Mouse (Mus musculus): ENCODE measurements around the gene C530008M17Rik. TPM values are rescaled to one million over a fixed set of nuclear protein-coding genes. Genes with fewer than 3 reads are reported as not detected.

C530008M17Rik gene
- polyA plus RNA-seq, 1 experiment from 2014 or later: 37.4 TPM

DNA sequence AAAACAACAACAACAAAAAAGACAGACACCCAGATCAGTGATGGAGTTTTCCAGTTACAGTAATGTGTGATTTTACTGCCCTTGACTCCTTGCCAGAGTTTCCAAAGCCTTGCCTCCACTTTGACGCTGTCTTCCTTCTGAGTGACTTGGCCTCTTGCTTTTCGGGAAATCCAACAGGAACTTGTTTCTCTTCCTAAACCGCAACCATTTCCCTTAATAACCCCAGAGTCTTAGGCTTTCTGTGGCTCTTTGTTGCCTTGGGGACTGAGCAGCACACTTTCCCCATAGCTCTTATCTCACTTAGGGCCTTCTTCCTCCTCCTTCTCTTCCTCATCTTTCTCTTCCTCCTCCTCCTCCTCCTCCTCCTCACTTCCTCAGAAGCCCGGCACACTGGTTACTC lies 19.1 kb downstream of the C530008M17Rik start:
- WGBS: 55% methylated on average over 4 of the region's 4 CpGs
- Histone ChIP-seq H3K4me2 (ENCODE audit: low read depth, low read length) (no peak overlapping the region), H3K9ac (ENCODE audit: low read length) (no peak overlapping the region), H3K27me3 (ENCODE audit: control insufficient read depth, insufficient read depth, low read length) (no peaks in the 10 kb centered on the region), H3K9me3 (replicated peaks; ENCODE audit: control insufficient read depth, low read length) (no peaks in the 10 kb centered on the region), H3K27ac (ENCODE audit: low read length) (no peak overlapping the region), H3K4me3 (ENCODE audit: low read length) (no peak overlapping the region), H3K36me3 (ENCODE audit: control insufficient read depth, insufficient read depth) (no peaks in the 10 kb centered on the region), H3K4me1 (ENCODE audit: control insufficient read depth, insufficient read depth, low read length) (no peaks in the 10 kb centered on the region)
- ATAC-seq (replicated peaks; ENCODE audit: extremely low read depth, insufficient read depth, low FRiP score): no peak

DNA sequence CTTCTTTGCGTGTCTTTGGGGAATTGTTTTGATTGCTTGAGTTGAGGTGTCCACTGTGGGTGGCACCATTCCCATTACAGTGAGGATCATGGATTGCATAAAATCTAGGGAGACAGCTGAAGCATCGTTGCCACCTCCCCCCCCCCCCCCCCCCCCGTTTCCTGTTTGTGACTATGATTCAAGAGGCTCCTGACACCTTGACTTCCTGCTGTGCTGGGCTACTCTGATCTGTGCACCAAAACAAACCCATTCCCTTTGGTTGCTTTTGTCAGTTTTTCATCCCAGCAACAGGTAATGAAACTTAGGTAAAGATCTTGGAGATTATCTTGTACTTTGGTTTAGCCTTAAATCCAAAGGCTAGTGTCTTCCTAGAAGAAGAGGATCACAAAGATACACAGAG lies 24.6 kb downstream of the C530008M17Rik start:
- no peaks in the 10 kb centered on the region for H3K36me3 ChIP-seq (ENCODE audit: control insufficient read depth, insufficient read depth)
- no peak overlapping the region for H3K27ac ChIP-seq (ENCODE audit: low read length)
- H3K9me3 ChIP-seq (replicated peaks; ENCODE audit: control insufficient read depth, low read length): no peaks in the 10 kb centered on the region
- no peaks in the 10 kb centered on the region for H3K4me1 ChIP-seq (ENCODE audit: control insufficient read depth, insufficient read depth, low read length)
- WGBS: 86% methylated on average over 2 of the region's 3 CpGs
- H3K4me3 ChIP-seq (ENCODE audit: low read length): no peak overlapping the region
- no peaks in the 10 kb centered on the region for H3K27me3 ChIP-seq (ENCODE audit: control insufficient read depth, insufficient read depth, low read length)
- no peak for ATAC-seq (replicated peaks; ENCODE audit: extremely low read depth, insufficient read depth, low FRiP score)
- no peak overlapping the region for H3K4me2 ChIP-seq (ENCODE audit: low read depth, low read length)
- H3K9ac ChIP-seq (ENCODE audit: low read length): no peak overlapping the region

DNA sequence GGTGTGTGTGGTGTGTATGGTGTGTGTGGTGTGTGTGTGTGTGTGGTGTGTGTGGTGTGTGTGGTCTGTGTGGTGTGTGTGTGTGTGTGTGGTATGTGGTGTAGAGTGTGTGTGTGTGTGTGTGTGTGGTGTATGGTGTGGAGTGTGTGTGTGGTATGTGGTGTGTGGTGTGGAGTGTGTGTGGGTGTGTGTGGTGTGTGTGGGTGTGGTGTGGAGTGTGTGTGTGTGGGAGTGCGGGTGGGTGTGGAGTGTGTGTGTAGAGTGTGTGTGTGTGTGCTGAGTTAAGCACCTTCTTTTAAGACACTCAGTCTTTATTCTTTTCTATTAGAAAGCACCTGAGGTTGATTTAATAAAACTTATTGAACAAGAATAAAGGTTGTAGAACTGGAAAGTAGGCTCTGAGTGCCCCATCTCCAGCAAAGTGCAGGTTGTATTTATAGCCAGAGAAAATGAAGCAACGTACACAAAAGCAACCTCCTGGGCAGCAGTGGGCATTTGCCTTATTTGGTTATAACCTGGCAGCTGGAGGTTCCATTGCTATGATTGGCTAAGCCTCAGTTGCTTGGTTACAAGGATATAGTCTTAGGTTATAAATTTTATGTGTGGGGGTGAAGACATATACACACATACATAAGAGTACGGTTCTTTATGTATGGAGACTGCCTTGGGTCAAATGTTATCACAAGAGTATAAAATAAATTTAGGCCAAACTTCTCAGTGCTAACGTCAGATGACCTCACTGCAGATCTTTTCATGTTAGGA lies 25.8 kb downstream of the C530008M17Rik start:
- Histone ChIP-seq H3K27me3 (ENCODE audit: control insufficient read depth, insufficient read depth, low read length) (no peaks in the 10 kb centered on the region), H3K36me3 (ENCODE audit: control insufficient read depth, insufficient read depth) (no peaks in the 10 kb centered on the region), H3K4me1 (ENCODE audit: control insufficient read depth, insufficient read depth, low read length) (no peaks in the 10 kb centered on the region), H3K4me3 (ENCODE audit: low read length) (no peak overlapping the region), H3K4me2 (ENCODE audit: low read depth, low read length) (no peak overlapping the region), H3K9ac (ENCODE audit: low read length) (no peak overlapping the region), H3K9me3 (replicated peaks; ENCODE audit: control insufficient read depth, low read length) (no peaks in the 10 kb centered on the region), H3K27ac (ENCODE audit: low read length) (no peak overlapping the region)
- no peak for ATAC-seq (replicated peaks; ENCODE audit: extremely low read depth, insufficient read depth, low FRiP score)
- WGBS: 66% methylated on average over 4 of the region's 4 CpGs

DNA sequence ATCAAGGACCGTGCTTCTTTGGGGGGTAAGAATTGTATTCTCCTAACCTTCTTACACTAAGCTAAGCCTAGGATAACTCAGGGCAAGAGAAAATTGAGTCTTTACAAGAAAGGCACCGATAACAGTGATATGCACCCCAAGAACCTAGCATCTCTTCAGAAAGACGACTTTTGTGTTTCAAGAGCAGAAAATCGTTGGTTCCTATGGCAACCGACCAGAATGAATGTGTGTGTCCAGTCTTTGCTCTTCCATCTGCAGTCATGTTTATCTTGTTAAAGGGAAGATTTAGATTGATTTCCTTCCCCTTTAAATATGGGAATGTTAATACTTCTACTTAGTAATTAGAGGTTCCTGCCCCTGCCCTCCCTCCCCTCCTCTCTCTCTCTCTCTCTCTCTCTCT lies 27.1 kb downstream of the C530008M17Rik start:
- Histone ChIP-seq H3K27ac (ENCODE audit: low read length) (no peak overlapping the region), H3K9me3 (replicated peaks; ENCODE audit: control insufficient read depth, low read length) (no peaks in the 10 kb centered on the region), H3K4me1 (ENCODE audit: control insufficient read depth, insufficient read depth, low read length) (no peaks in the 10 kb centered on the region), H3K27me3 (ENCODE audit: control insufficient read depth, insufficient read depth, low read length) (no peaks in the 10 kb centered on the region), H3K36me3 (ENCODE audit: control insufficient read depth, insufficient read depth) (no peaks in the 10 kb centered on the region), H3K9ac (ENCODE audit: low read length) (no peak overlapping the region), H3K4me3 (ENCODE audit: low read length) (no peak overlapping the region), H3K4me2 (ENCODE audit: low read depth, low read length) (no peak overlapping the region)
- no peak for ATAC-seq (replicated peaks; ENCODE audit: extremely low read depth, insufficient read depth, low FRiP score)
- 78% methylated on average over 5 of the region's 5 CpGs for WGBS

DNA sequence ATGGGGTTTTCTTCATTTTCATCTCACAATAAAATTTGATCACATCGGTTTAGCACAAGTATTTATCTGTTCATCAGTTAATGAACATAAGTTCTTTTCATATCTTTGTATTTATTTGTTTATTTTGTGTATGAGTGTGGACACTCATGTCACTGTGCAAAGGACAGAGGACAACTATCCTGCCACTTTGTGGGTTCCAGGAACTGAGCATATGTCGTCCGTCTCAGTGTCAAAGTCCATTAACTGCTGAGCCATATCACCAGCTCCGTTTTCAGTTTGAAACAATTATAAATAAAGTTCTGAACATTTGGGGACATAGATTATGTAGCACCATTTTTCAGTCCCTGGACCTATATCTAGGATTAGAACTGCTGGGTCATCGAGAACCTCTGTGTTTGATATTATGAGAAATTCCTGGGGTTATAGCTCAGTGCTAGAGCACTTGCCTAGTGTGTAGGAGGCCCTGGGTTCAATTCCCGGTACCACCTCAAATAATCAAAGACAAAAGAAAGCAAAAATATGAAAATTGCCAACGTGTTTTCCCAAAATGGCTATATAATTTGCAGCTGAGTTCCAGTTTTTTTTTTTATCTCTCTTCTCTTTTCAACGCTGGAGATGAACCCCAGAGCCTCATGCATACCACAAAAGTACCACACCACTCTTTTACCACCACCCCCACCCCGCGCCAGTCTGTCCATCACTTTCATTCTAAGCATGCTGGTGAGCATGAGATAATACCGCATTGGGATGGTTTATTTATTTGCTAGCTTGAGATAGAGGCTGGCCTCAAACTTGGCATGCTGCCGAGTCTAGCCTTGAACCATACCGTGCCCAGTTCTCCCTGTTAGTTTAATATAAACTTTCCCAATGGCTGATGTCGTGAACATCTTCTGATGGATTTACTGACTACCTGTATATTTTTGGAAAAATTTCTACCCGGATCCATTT lies 28.6 kb downstream of the C530008M17Rik start:
- WGBS: 79% methylated on average over 15 of the region's 15 CpGs
- no peaks in the 10 kb centered on the region for H3K27me3 ChIP-seq (ENCODE audit: control insufficient read depth, insufficient read depth, low read length)
- no peak overlapping the region for H3K4me2 ChIP-seq (ENCODE audit: low read depth, low read length)
- H3K36me3 ChIP-seq (ENCODE audit: control insufficient read depth, insufficient read depth): no peaks in the 10 kb centered on the region
- H3K27ac ChIP-seq (ENCODE audit: low read length): no peak overlapping the region
- H3K9ac ChIP-seq (ENCODE audit: low read length): no peak overlapping the region
- H3K4me1 ChIP-seq (ENCODE audit: control insufficient read depth, insufficient read depth, low read length): no peaks in the 10 kb centered on the region
- no peaks in the 10 kb centered on the region for H3K9me3 ChIP-seq (replicated peaks; ENCODE audit: control insufficient read depth, low read length)
- ATAC-seq (replicated peaks; ENCODE audit: extremely low read depth, insufficient read depth, low FRiP score): no peak
- no peak overlapping the region for H3K4me3 ChIP-seq (ENCODE audit: low read length)

DNA sequence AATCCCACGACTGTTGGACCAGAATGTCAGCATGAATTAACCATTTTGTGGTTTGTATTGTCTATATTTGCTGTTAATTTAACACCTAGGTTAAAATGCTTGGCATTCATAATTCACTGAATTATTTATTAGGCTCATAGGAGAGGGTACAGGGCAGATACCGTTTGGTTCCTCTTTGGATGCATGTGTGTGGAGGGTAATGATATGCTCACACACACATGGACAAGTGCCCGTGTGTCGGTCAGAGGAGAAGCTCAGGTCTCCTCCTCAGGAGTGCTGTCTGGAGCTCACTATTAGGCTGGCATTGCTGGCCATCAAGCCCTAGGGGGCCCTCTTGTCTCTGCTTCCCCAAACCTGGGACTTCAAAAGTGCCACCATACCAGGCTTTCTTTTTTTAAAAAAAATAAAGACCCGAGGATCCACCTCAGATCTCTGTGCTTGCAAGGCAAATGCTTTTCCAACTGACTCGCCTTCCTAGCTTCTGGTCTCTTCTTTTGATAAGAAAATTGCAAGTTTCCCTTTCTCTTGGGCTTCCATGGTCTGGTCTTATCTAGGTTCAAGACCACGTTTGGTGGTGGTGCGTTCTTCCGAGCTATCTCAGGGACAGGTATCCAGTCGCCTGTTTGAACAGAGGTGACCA lies 31.8 kb downstream of the C530008M17Rik start:
- 80% methylated on average over 10 of the region's 10 CpGs for WGBS
- H3K27me3 ChIP-seq (ENCODE audit: control insufficient read depth, insufficient read depth, low read length): no peaks in the 10 kb centered on the region
- ATAC-seq (replicated peaks; ENCODE audit: extremely low read depth, insufficient read depth, low FRiP score): no peak
- H3K27ac ChIP-seq (ENCODE audit: low read length): no peak overlapping the region
- no peaks in the 10 kb centered on the region for H3K36me3 ChIP-seq (ENCODE audit: control insufficient read depth, insufficient read depth)
- no peak overlapping the region for H3K4me2 ChIP-seq (ENCODE audit: low read depth, low read length)
- no peak overlapping the region for H3K9ac ChIP-seq (ENCODE audit: low read length)
- H3K4me1 ChIP-seq (ENCODE audit: control insufficient read depth, insufficient read depth, low read length): no peaks in the 10 kb centered on the region
- no peaks in the 10 kb centered on the region for H3K9me3 ChIP-seq (replicated peaks; ENCODE audit: control insufficient read depth, low read length)
- H3K4me3 ChIP-seq (ENCODE audit: low read length): no peak overlapping the region

DNA sequence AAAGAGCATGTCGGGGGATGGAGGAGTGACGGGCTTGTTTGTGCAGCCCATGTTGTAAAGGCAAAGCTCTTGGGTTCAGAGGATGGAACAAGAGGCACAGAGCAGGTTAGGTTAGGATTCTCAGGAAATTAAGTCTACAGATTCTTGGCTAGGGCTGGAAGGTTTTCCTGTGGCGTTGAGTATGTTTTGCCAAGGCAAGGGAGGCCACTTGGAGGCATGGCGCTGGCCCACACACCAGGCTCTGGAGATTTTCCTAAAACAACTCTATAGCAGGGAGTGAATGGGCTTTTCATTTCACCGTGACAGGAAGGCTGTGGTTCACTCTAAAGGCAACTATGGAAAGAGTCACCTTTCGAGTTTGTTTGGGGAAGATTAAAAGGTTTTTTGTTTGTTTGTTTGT lies 32.3 kb downstream of the C530008M17Rik start:
- Histone ChIP-seq H3K36me3 (ENCODE audit: control insufficient read depth, insufficient read depth) (no peaks in the 10 kb centered on the region), H3K4me2 (ENCODE audit: low read depth, low read length) (no peak overlapping the region), H3K27ac (ENCODE audit: low read length) (no peak overlapping the region), H3K9ac (ENCODE audit: low read length) (no peak overlapping the region), H3K4me3 (ENCODE audit: low read length) (no peak overlapping the region), H3K27me3 (ENCODE audit: control insufficient read depth, insufficient read depth, low read length) (no peaks in the 10 kb centered on the region), H3K4me1 (ENCODE audit: control insufficient read depth, insufficient read depth, low read length) (no peaks in the 10 kb centered on the region), H3K9me3 (replicated peaks; ENCODE audit: control insufficient read depth, low read length) (no peaks in the 10 kb centered on the region)
- 76% methylated on average over 6 of the region's 6 CpGs for WGBS
- no peak for ATAC-seq (replicated peaks; ENCODE audit: extremely low read depth, insufficient read depth, low FRiP score)

DNA sequence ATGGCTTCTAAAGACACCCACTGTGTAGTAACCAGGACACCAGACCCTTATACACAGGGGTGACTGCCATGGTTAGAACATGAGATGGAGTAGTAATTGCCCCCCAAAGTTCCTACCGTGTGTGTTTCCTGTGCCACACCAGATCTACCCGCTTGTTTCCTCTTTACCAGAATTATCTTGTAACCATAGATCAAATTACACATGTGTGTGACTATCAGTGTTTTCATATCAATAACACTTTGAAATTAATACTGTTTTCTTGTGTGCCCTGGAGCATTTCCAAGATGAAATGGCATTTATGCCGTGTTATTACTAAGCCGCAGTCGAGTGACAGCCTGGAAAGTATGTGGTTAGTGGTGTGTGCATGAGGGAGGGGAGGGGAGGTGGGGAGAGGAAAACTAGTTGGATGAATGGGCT lies 33.9 kb downstream of the C530008M17Rik start:
- Histone ChIP-seq H3K27me3 (ENCODE audit: control insufficient read depth, insufficient read depth, low read length) (no peaks in the 10 kb centered on the region), H3K4me2 (ENCODE audit: low read depth, low read length) (no peak overlapping the region), H3K9ac (ENCODE audit: low read length) (no peak overlapping the region), H3K9me3 (replicated peaks; ENCODE audit: control insufficient read depth, low read length) (no peaks in the 10 kb centered on the region), H3K27ac (ENCODE audit: low read length) (no peak overlapping the region), H3K4me1 (ENCODE audit: control insufficient read depth, insufficient read depth, low read length) (no peaks in the 10 kb centered on the region), H3K36me3 (ENCODE audit: control insufficient read depth, insufficient read depth) (no peaks in the 10 kb centered on the region), H3K4me3 (ENCODE audit: low read length) (no peak overlapping the region)
- no peak for ATAC-seq (replicated peaks; ENCODE audit: extremely low read depth, insufficient read depth, low FRiP score)
- WGBS: 67% methylated on average over 5 of the region's 5 CpGs

DNA sequence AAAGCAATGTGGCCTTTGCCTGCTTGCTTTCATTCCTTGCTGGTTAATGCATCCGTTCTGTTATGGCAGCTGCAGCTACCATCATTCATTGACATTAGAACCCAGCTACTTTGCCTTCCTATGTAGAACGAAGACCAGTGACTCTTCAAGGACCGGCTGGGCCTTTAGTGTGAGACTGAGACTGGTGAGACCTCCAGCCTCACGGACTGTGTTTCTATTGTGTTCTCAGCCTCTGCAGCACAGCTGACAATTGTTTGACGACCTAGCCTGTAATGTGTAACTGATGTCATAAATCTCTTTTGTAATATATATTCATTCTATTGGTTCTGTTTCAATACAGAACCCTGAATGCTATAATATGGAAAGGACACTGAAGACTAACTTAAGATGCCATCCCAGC lies 34.9 kb downstream of the C530008M17Rik start:
- H3K4me1 ChIP-seq (ENCODE audit: control insufficient read depth, insufficient read depth, low read length): no peaks in the 10 kb centered on the region

More for the DNA sequence above, 34.9 kb downstream of the C530008M17Rik start:
- Histone ChIP-seq H3K9me3 (replicated peaks; ENCODE audit: control insufficient read depth, low read length) (no peaks in the 10 kb centered on the region), H3K27me3 (ENCODE audit: control insufficient read depth, insufficient read depth, low read length) (no peaks in the 10 kb centered on the region), H3K27ac (ENCODE audit: low read length) (no peak overlapping the region), H3K4me2 (ENCODE audit: low read depth, low read length) (no peak overlapping the region), H3K36me3 (ENCODE audit: control insufficient read depth, insufficient read depth) (no peaks in the 10 kb centered on the region), H3K9ac (ENCODE audit: low read length) (no peak overlapping the region), H3K4me3 (ENCODE audit: low read length) (no peak overlapping the region)
- no peak for ATAC-seq (replicated peaks; ENCODE audit: extremely low read depth, insufficient read depth, low FRiP score)
- 88% methylated on average over 5 of the region's 5 CpGs for WGBS

Data from heart, embryonic 16.5 days (tissue).